Mouse (Mus musculus) left cerebral cortex, adult 2 months (tissue): ENCODE results near the gene Gpank1. TPM values are rescaled to one million over a fixed set of nuclear protein-coding genes. Genes with fewer than 3 reads are reported as not detected.

Source experiments
- DNase-seq, 2 experiments: peaks; one replicate each; pipeline ENCODE4 v3.0.0; 2021 to 2022; ENCODE audit warnings: low spot score in 2 of 2, mixed read lengths in 1 of 2; ENCODE audit errors: extremely low spot score in 1 of 2
- H3K27ac ChIP-seq: fragments of 200-600 bp; 2 replicates; pipeline ENCODE4 v1.8.1; 2022
- H3K4me3 ChIP-seq: fragments of 200-600 bp; 2 replicates; pipeline ENCODE4 v1.8.1; 2022
- CTCF ChIP-seq: fragments of 200-600 bp; IDR thresholded peaks from 2 replicates; pipeline ENCODE4 v1.8.1; 2022; ENCODE audit warnings: antibody characterized with exemption, mild to moderate bottlenecking, moderate library complexity
- intact Hi-C: fragments of 180-260 bp; cut with DNase I; formaldehyde crosslinking; loops from one replicate; pipeline ENCODE4 v1.15.1; 2025
- total RNA-seq, 2 experiments: library from RNA; stranded (reverse); gene quantifications; 2 replicates each; pipeline ENCODE4 v1.2.3; 2021

Gene Gpank1
- total RNA-seq, 2 experiments from 2014 or later: 14.8 to 15.0 TPM

DNA sequence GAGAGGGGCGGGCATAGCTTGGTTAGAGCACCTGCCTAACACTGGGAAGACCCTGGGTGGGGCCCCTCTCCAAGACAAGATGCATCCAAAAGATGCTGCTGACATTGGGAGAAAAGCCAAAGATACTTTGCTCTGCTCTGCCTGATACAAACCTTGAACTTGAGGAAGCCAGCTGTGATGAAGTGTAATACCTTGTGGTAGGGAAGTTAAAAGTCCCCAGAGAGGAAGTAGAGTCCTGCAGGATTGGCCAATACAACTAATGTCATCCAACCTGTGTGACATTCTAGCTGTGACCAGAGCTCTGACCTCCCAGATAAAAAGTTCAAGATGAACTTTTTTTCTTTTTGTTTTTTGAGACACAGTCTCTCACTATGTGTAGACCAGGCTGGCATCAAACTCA, 3.8 kb downstream of the Gpank1 start:
- no peak for TF ChIP-seq CTCF
- H3K27ac ChIP-seq: no peak overlapping the region; the same call in 1 of the 2 replicates
- no peak for DNase-seq
- H3K4me3 ChIP-seq: no peak overlapping the region; the same call in 1 of the 2 replicates
- intact Hi-C loops: no loop called here

DNA sequence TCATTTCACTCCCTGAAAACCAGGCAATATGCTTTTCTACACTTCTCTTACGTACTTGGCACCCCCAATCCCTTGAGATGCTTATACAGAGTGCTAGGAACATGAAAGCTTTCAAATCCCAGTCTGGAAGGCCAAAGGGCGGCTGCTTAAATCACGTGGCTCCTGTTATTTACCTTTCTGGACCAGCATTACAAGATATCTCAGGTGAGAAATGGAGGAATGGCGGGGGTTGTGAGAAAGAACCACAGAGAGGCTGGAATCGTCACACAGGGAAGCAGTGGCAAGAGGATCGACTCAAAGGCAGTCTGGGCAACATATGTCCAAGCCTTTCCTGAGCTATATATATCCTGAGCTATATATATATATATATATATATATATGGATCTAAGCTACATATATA, 4.3 kb downstream of the Gpank1 start:
- Histone ChIP-seq H3K4me3 (peak overlapping the region; percentile 62), H3K27ac (peak overlapping the region; percentile 96)
- no peak for TF ChIP-seq CTCF
- intact Hi-C loops: no loop called here
- DNase-seq: no peak

DNA sequence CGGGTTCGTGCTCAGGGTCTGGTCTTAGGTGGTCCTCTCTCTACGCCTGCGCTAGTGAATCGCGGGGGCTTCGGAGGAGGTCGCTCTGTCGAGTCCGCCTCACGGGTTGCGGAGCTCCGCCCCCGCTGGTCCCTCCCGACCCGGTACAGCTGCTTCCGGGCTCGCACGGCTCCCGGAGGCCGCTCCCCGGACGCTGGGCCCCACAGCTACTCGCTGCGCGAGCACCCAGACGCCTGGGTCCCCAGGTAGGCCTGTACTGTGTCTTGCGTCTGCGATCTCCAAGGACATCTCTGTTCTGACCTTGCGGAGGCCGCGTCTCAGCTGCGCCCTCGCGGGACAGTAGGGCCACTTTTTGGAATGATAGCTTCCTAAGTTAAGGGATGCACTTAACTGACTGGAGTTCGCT, 5.0 kb downstream of the Gpank1 start, which contains the start of gene D17H6S53E:
Gene D17H6S53E (plus strand): TSS at position 168 of the 406 bp plus-strand sequence.
- intact Hi-C loops: no loop called here
- peak; percentile 70 to 72 for DNase-seq
- Histone ChIP-seq H3K4me3 (peak within 1 kb of the TSS; percentile 62), H3K27ac (peak within 1 kb of the TSS; percentile 96)
- no peak for TF ChIP-seq CTCF

DNA sequence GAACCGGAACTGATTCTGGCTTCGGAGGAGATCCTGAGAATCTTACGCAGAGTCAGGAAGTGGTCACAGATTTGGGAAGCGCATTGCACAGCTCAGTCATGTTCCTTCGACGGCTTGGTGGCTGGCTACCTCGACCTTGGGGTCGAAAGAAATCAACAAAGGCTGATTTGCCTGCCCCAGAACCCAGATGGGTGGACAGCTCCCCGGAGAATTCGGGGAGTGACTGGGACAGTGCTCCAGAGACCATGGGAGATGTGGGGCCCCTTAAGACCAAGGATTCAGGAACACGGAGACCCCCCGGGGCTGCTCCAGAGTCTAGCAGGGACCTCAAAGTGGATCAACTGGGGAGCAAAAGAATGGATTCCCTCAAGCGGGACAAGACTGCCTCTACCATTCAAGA, 5.8 kb downstream of the Gpank1 start:
- no peak for TF ChIP-seq CTCF
- H3K4me3 ChIP-seq: peak overlapping the region; percentile 62
- H3K27ac ChIP-seq: peak overlapping the region; percentile 96; the same call in 1 of the 2 replicates
- intact Hi-C loops: no loop called here
- DNase-seq: no peak

DNA sequence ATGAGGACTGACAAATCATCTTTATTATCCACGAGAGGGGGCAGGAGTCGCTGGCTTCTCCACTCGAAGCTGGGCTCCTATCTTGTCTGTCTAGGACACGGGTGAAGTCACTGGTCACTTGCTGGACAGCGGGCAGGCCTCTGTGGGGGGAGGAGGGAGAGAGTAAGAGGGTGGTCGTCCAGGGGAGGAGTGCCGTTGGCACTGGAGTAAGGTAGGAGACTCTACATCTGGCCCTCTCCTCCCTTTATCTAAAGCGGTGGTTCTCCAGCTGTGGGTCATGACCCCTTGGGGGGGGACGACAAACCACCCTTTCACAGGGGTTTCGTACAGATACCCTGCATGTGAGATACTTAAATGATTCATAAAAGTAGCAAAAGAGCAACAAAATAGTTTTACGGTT, 7.7 kb downstream of the Gpank1 start:
- no peak for DNase-seq
- Histone ChIP-seq H3K4me3 (no peak overlapping the region), H3K27ac (no peak overlapping the region)
- TF ChIP-seq CTCF: no peak
- intact Hi-C loops: no loop called here

DNA sequence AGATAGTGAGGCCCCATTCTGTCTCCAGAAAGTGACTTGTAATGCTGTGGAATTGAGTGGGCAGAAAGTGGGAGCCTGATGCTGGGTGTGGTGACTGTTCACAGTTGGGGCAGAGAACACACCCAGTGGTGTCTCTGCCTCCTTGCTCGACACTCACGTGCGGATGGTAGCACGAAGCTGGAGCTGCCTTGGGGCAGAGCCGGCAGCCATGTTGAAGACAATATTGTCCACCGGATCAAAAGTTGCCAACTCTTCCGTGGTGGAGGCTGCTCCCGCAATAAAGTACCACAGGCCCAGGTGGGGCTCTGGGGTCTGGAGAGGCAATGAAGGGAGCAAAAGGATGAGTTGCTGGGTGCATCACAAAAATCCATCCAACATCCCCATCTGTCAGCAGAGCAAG, 9.8 kb downstream of the Gpank1 start:
- DNase-seq: no peak
- no peak for TF ChIP-seq CTCF
- intact Hi-C loops: no loop called here

DNA sequence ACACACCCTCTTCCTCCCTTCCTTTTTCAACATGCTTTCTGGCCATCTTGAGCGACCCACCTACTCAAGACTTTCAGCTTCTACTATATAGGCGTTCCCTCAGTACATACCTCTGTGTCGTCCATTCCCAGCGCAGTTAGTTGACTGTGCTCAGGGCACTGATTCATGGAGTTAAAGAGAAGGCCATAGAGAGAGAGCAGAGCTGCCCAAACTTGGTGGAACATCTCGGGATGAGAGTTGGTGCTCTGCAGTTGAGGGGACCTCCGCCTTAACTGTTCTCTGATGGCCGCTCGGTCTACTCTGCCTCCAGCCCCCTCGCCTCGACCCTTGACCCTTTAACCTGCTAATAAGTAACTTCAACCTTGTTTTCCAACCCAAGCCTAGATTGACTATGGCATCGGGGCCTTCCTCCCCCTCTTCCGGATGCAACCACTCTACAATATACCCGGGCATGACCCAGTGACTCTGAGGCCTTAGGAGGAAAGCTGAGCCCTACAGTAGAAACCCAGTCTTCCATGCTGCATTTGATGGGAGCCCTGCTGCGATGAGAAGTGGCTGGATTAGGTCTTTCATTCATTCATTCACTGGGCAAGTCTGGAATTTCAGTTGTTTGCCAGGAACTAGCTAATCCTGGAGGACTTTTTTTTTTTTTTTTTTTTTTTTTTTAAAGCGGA, 10.4 kb downstream of the Gpank1 start, which contains the start of gene Apom:
Gene Apom (minus strand): TSS at position 551 of the 674 bp plus-strand sequence.
- intact Hi-C loops: no loop called here
- H3K27ac ChIP-seq: no peak within 1 kb of the TSS
- DNase-seq: no peak
- no peak within 1 kb of the TSS for H3K4me3 ChIP-seq
- no peak for TF ChIP-seq CTCF

More for the DNA sequence above, 9.8 kb downstream of the Gpank1 start:
- Histone ChIP-seq H3K27ac (no peak overlapping the region), H3K4me3 (no peak overlapping the region)

DNA sequence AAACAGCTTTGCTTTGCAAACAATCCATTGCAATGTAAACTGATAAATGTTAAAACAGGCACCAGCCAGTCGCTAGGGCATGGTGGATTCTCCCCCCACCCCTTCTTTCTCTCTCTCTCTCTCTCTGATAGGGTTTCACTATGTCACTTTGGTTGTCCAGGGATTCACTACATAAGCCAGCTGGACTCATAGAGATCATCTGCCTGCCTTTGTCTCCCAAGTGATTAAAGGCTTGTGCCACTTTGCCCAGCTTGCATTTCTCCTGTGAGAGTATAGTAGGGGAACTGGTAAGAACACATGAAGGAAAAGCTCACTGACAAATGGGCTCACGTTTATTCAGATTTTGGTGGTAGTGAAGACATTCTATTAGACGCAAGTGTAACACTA, 10.9 kb downstream of the Gpank1 start:
- no peak for DNase-seq
- intact Hi-C loops: no loop called here
- TF ChIP-seq CTCF: no peak
- no peak overlapping the region for H3K4me3 ChIP-seq
- H3K27ac ChIP-seq: no peak overlapping the region

DNA sequence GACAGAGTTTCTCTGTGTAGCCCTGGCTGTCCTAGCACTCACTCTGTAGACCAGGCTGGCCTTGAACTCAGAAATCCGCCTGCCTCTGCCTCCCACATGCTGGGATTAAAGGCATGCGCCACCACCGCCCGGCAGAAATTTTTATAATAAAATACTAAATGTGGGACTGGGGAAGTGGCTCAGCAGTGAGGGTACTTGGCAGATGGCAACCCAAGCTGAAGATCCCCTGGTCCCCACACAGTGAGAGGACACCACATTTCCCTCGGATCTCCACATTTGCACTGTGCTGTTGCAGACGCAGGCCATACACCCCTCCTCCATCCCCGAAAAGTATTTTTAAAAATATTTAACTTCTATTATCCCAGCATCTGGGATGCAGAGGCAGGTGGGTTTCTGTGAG, 12.3 kb downstream of the Gpank1 start:
- H3K27ac ChIP-seq: no peak overlapping the region
- no peak overlapping the region for H3K4me3 ChIP-seq
- intact Hi-C loops: no loop called here
- no peak for DNase-seq
- no peak for TF ChIP-seq CTCF

DNA sequence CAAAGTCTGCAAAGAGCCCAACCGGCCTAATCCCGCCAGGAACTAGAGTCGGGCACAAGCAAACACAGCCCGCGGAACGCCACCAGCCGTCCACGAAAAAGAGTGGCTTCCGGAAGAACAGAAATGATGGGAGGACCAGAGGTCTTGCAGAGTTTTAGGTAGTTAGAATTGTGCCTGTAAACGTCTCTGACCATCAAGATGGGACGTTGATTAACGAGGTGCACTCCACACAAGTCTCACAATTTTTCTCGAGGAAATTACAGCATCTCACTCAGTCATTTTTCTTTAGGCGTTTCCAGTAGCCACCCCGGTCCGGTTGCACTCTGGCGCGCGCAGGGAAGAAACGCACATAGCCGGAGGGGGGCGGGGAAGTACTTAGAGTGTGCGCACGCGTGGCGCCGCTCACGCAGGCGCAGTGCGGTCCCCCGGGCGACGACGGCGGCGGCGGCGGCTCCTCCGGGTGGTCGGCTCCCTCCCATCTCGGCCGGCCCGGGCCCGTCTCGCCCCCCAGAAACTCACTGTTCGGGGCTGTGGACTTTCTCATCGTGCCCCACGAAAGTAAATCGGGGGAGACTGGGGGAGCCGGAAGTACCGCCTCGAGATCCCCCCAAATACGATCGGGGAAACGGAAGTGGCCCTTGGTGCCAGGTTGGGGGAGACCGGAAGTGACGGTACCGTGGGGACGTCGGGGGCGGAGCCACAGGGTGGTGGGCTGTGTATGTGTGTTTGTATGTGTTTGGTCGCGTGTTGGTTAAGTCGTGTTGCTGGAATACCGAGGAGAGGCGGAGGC, 13.7 kb downstream of the Gpank1 start, which contains the start of gene Bag6:
Gene Bag6 (plus strand): TSS at position 378 of the 790 bp plus-strand sequence.
- intact Hi-C loops: loop anchor here (1.0 kb wide), 3 partner anchors 14 to 100 kb away; partner anchors contain the start of genes Gpank1, Nfkbil1 and Prrc2a

DNA sequence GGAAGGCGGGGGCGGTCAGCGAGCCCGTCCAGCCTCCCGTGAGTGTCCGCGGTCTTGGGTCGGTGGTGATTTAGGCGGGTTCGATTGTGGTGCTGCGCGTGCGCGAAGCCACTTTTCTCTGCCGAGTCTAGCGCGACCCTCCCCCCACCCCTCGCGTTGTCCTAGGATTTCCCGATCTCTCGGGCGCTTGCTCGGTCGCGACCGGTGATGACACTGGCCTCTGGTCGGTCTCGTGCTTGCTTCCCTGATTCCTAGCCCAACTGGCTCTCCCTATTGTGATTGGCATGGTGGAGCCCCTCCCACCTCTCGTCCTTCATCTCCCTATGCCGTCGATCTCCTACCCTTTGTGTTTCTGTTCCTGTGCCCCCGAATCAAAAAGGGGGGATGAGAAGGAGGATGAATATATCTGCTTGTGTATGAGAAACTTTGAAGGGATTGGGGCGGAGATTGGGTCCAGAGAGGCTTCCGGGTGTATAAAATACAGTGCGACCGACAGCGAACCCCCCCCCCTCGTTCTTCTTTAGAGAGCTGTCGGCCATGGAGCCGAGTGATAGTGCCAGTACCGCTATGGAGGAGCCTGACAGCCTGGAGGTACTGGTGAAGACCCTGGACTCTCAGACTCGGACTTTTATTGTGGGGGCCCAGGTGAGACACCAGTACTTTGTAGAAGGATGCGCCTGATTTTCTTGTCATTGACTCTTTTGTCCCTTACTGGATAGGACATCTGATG, 14.5 kb downstream of the Gpank1 start:
- no peak for DNase-seq
- intact Hi-C loops: loop anchor here (1.0 kb wide), 3 partner anchors 14 to 100 kb away; partner anchors contain the start of genes Gpank1, Nfkbil1 and Prrc2a
- H3K27ac ChIP-seq: peak overlapping the region; percentile 99
- peak overlapping the region; percentile 90 for H3K4me3 ChIP-seq
- TF ChIP-seq CTCF: no peak

More for the DNA sequence above, 13.7 kb downstream of the Gpank1 start, which contains the start of gene Bag6:
- peak within 1 kb of the TSS; percentile 90 for H3K4me3 ChIP-seq
- TF ChIP-seq CTCF: no peak
- H3K27ac ChIP-seq: peak within 1 kb of the TSS; percentile 99
- peak; percentile 93 to 94 for DNase-seq
